Mouse (Mus musculus): ENCODE results near the gene Tox2.

Tox2 gene

DNA sequence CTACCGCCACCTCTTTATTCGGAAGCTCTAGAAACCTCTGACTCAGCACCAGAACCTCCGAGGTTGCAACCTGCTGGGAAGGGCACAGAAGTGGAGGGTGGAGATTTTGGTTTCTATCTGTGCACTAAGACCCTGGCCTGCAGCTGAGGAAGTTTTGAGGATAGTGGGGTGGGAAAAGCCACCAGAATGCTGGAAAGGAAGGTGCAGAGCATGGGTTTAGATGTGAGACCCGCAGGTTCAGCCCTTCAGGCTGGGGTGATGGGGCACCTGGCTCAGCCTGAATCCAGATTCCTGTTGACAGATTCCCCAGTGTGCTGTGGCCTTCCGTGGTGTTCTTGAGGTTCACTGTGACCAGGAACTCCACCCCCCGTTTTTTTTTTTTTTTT is 2.3 kb downstream of the Tox2 start:
- no peak for DNase-seq (ENCODE audit: low spot score in 2 of 2)

DNA sequence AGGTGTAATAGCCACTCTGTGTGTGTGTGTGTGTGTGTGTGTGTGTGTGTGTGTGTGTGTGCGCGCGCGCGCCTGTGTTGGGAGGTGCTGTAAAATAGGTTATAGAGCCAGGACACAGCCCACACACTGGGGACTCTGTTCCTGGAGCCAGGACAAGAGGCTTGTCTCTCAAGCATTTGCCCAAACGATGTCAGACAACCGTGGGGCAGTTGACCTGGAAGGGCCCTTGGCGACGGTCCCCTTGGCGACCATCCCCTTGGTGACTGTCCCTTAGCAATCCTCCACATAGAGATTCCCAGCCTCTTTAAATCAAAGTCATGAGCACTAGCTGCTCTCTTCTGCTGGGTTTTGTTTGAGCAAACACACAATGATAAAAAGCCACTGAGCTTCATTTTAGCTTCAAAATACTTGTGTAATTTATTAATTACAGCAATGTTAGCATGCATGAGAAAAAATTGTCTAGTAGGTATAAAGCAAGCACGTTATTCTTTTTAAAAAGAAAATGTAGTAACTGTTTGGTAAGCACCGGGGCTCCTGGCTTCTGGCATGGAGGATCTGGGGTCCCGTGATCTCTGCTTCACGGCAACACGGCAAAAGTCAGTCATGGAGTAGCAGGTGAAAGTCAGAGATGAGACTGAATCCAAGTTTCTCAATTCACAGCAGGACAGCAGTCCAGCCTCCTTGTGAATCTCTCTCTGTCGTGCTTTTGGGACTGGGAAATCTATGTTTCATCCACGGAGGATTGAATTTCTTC is 3.0 kb downstream of the Tox2 start:
- DNase-seq (ENCODE audit: low spot score in 2 of 2) = no peak

DNA sequence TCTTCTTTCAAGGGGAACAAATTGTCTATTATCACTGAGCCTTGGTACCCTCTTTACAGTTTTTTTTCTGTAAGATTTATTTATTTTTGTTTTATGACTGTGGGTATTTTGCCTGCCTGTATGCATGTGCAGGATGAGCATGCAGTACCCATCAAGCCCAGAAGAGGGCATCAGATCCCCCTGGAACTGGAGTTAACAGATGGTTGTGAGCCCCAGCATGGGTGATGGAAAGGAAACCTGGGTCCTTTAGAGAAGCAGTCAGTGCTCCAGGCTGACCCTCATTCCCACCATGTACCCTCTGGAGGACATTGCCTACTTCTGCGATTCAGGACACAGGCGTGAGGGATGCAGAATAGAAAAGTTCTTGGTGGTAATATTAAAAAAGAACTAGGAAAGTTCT is 4.4 kb downstream of the Tox2 start:
- no peak for DNase-seq (ENCODE audit: low spot score in 2 of 2)

DNA sequence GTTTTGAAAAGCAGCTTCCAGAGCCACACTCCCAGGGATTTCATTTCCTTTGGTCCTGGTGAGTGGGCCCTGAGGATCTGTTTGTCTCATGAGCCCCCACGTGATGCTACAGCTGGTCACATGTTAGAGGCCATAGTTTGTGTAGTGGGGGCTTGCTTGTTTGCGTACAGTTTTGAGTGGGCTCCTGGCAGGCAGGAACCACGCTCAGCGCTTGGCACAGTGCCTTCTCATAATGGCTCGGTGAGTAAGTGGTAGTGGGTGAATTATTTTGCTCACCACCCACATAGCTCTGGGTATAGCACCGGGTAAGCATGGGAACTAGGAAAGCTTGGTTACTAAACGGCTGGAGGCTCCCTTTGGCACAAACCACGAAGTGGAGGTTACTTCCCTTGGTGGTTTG is 6.2 kb downstream of the Tox2 start:
- no peak for DNase-seq (ENCODE audit: low spot score in 2 of 2)

DNA sequence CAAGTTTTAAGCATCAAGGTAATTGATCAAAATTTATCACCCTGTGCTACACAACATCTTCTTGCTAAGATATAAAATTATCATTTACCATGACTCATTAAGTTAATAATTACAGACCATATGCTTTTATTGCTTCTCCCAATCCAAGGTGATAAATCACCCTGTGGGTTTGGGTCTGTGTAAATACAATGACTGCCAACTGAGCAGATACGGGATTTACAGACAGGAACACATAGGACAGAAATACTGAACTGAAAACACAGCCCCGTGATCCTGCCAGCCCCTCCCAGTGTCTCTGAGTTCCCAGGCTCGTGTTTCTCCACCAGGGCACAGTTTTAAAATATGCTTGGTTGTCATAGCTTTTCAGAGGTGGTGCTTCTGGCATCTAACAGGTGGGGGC is 10.2 kb downstream of the Tox2 start:
- no peak for DNase-seq (ENCODE audit: low spot score in 2 of 2)

DNA sequence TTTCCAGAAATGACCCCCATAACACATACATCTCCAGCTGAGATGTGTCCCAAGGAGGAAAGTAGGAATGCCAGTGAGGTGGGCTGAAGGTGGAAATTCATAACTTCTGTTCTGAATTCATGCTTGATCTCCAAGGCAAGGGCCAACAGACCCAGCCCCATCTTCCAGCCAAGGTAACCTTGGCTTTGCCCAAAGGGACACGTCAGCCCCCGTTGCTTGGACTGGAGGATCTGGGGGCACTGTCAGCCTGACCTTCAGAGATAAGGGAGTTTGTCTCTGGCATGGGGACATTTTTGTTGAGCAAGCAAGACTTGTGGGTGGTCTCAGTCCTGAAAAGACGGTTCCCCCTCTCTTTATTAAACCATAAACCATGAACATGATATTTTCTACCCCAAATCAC is 15.2 kb downstream of the Tox2 start:
- DNase-seq (ENCODE audit: low spot score in 2 of 2) = no peak

DNA sequence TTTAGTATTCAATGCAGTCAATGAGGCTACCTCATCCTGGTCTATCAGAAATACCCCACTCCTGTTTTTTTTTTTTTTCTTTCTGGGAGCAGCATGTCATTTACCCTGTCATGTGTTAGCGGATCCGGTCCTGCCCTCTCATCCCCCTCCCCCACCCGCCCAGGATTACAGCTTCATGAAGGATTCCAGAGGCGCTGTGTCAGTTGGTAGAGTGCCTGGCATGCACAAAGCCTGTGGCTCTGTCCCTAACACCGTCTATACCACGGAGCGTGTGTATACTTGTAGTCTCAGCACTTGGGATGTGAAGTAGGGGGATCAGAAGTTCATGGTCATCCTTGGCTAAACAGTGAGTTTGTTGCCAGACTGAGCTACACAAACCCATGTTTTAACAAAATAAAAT is 15.6 kb downstream of the Tox2 start:
- DNase-seq (ENCODE audit: low spot score in 2 of 2) = no peak

DNA sequence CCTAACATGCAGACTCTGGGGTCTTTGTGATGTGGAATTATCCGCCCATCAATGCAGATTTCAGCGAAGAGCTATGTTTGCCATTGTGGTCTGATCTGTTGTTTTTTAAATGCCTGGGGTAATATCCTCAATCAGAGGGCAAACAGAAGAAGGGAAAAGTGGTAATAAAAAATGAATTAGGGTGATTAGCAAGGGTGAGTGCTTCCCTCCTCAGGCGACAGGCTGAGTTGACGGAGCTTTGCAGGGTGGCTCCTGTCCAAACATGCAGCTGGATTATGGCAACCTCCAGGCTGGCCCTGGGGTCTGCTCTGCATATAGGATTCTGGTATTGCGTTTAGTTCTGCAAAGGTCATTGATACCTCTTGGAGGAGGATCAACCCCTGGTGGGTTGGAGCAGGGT is 16.5 kb downstream of the Tox2 start:
- no peak for DNase-seq (ENCODE audit: low spot score in 2 of 2)

DNA sequence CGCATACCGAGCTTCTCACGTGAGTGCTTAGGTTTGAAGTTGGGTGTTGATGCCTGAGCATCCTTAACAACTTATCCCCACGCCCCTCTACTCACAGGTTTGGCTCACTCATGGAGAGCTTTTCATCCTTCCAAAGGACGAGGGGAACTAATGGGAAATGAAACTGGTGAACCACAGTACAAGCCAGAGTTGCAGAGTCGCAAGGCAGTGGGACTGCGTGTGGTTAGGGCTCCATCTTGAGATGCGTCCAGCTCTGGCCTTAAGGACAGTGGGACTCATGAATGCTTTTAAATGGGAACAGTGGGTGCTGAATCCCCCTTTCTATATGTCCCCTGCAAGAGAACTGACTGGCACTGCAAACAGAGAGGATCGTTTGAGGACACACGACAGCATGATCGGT is 17.8 kb downstream of the Tox2 start:
- DNase-seq (ENCODE audit: low spot score in 2 of 2) = no peak

DNA sequence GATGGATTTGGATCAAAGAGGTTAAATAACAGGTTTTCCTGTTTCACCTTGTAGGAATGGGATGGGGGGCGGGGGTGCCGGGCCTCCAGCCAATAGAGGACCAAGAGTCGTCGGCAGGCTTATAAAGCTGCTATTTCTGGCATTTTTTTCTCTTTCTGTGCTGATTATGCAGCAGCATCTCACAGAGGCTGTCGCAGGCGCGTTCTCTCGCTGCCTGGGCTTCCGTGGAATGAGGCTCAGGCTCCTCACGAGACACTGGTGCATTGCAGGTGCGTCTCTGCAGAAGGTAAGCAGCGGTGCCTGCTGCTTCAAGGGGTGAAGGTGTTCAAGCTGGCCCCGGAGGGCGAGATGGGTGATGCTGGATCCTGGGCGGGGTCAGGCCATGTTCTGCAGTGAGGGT is 22.4 kb downstream of the Tox2 start:
- no peak for DNase-seq (ENCODE audit: low spot score in 2 of 2)

DNA sequence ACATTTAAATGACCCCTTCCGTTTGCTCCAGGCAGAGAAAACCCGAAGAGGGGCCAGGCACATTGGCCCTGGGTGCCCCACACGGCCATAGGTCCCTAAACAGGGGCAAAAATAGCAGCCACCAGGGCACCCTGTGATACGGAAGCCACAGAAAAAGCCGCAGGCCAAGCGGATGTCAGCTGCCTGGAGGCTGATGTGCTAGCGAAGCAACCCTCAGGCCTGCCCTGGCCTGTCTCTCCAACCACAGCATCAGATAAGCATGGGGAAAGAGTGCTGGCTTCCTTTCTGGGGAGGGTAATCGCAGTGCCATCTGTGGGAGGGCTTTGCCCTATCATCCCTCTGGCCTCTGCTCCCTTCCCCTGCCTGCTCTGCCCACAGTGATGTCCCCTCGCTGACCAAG is 26.1 kb downstream of the Tox2 start:
- no peak for DNase-seq (ENCODE audit: low spot score in 2 of 2)

DNA sequence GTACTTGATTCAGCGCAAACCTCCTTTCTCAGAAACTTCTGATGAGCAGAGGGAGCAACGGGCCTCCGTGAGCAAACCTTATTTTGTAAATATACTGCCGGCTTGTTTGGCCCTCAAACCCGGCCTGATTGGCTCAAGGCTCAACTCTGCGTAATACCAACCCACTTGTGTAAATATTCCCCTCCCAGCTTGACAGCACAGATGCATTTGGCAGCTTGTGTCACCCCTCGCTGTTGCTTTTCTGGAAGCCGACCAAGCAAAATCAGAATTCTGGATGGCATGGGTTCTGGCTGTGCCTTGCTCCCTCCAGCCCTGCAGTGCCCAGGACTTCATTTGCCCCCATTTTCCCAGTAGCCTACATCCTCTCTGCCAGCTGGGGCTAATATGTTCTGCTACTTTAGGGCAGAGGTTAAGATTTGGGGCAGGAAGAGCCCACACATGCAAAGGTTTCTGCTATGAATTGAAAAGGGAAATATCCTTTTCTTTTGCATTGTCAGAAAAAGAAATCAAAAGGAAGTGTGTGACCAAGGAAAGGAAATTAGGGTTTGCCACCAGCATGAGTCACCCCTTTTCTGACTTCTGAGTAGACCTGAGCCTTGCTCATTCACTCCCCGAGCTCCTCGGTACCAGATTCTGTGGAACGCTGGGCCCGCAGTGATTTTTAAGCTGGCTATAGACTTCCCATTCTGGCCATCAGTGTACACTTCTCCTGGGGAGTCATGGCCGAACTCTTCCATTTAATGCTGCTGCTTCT is 29.0 kb downstream of the Tox2 start:
- DNase-seq (ENCODE audit: low spot score in 2 of 2) = no peak

DNA sequence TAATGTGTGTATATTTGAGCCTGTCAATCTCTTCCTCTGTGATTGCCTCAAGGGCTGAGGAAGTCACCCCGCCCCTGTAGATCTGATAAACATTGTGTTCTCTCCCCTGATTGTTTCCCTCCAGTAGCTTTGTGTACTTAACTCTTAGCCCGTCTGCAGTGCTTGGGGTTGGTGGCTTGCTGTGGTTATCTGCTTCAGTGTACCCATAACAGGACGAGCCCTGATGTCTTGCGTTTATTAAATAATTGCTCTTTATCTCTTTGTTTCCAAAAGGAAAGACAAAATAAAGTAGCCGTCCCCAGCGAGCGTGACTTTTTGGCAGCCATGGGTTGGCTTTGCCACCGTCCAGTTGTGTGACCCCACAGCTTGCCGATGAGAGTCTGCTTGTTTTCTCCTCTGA is 30.7 kb downstream of the Tox2 start:
- DNase-seq (ENCODE audit: low spot score in 2 of 2) = no peak

DNA sequence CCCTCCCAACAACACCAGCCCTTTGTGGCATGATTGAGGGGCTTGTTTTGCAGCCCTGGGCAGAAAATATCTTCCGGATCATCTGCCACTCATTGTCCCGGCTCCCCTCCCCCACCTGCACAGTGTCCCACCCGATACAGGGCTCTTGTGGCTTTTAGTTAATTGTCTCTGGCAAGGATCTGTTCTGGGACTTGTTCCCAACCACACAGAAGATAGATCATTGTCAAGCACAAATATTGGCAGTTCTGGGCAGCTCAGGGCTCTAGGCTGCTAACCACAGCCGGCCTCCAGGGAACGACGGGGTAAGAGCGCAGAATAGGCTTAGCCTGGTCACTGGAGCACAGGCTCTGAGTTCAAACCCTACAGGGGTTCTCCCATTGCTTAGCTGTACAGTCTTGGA is 33.1 kb downstream of the Tox2 start:
- no peak for DNase-seq (ENCODE audit: low spot score in 2 of 2)

DNA sequence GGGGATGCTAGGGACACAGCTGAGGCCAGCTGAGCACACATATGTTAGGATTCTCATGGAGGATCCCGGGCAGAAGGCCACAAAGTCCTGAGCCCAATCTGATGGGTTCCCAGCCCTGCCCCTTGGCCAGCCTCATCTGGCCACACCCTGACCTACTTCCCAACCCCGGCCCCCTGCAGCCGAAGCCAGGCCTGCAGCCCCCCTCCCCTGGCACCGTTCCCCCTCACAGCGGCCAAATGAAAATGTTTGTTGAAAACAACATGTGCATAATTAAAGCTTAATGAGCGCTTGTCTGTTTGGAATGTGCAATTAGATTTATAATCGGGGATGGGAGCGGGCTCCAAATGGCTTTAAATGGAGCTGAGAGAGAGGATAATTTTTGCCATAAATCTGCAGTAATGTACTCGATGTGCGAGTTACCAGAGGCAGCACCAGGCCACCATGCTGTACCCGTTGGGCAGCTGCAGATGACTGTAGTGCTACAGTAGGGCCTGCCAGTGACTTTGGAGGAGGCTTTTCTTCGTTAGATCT is 35.1 kb downstream of the Tox2 start:
- DNase-seq (ENCODE audit: low spot score in 2 of 2) = no peak

DNA sequence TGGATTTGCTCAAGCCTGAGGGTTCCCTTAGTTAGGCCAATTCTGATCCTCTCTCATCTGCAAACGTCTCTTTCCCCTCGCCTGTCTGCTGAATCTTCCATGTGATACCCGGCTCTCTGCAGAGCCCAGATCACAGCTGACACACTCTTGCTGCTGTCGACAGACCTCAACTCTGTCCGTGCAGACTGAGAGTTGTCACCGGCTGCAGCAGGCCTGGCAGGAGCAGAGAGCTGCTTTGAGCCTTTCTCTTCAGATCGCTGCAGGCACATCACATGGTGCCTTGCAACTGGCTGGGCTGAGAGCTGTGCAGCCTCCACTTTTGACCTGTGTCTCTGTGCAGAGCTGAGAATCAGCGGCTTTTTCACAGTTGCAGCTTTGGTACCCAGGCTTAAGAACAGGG is 37.0 kb downstream of the Tox2 start:
- DNase-seq (ENCODE audit: low spot score in 2 of 2) = no peak

DNA sequence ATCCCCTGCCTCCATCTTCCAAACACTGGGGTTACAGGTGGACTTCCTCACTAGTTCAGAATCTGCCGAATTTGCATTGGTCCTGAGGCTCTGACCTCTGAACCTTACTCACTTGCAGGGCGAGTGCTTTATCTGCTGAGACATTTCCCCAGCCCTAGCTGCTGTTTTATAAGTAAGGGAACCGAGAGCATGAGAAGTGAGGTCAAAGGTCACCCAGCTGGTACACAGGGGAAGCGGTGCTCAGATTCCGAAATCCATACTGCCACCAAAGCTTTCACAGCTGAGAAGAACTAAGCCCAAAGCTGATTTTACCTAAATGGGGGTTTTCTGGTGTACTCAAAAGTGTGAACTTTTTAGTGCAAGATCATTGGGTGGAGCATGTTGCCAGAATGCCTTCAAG is 38.9 kb downstream of the Tox2 start:
- no peak for DNase-seq (ENCODE audit: low spot score in 2 of 2)

DNA sequence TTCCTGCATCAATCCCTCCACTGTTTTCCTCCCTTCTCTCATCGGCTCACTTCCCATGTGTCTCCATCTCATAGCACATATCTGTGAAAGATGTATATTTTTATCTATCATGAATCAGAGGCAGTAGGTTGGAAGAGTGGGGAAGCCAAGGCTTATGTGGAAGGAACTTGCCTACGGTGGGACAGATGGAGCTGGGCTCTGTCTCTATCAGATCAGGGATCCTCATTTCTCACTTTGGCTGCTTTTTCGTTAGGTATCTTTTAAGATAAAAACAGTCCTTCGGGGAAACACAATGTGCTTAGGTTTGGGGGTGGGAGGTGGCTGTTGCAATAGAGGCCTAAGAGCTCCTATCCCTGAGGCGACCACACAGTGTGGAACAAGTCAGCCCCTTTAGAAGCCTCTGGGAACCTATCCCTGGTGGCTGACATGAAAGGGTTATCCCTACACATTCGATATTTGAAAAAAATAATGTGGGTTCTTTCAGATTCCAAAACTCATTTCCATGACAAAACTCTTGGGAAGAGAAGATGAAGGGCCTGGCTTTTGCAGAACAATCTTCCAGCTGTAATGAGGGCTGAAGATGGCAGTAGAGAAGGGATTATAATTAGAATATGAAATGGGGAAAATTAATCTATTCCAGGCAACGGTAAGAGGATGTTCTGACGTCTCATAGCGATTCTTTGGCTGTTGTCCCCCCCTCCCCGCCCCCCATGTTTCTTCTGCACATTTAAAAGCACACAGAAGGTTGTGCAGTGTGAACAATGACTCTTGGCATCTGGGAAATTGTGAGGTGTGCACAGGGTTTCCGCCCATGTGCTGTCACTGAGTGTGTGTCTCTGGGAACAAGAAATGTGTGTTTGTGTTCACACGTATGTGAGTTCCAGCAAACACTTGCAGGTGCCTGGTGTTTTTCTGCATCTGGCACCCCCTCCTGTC is 41.3 kb downstream of the Tox2 start:
- no peak for DNase-seq (ENCODE audit: low spot score in 2 of 2)

DNA sequence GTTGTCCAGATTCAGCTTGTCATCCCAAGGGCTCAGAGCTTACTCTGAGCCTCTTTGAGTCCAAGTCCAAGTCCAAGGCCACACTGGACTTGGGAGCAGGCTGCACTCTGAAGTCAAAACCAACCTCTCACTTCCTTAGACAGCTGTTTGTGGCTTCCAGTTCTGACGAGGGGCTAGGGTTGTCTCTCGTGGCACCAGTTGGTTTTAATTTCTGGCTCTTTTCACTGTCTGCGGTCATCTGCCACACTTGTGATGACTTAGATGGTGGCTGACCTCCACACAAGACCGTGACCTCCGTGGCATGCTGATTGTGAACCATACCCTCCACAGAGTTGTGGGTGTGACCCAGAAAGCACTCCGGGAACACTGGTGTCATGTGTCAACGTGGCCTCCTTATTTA is 46.0 kb downstream of the Tox2 start:
- DNase-seq (ENCODE audit: low spot score in 2 of 2) = no peak

DNA sequence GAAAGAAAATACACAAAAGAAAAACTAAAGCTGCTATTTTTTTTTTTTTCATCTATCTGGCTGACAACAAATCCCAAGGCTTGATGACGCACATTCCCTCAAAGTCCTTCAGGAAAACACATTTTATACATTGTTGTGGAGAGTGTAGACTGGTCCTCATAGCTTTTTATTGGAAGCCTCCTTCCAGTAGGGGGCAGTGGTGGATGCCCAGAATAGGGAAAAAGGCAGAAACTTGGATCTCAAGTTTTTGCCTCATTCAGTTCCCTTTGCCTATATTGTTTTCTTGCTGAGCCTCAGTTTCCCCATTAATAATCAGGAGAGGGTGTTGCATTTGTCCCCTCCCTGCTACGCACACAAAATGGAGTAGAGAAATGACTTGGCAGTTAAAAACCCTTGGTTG is 49.7 kb downstream of the Tox2 start:
- no peak for DNase-seq (ENCODE audit: low spot score in 2 of 2)

DNA sequence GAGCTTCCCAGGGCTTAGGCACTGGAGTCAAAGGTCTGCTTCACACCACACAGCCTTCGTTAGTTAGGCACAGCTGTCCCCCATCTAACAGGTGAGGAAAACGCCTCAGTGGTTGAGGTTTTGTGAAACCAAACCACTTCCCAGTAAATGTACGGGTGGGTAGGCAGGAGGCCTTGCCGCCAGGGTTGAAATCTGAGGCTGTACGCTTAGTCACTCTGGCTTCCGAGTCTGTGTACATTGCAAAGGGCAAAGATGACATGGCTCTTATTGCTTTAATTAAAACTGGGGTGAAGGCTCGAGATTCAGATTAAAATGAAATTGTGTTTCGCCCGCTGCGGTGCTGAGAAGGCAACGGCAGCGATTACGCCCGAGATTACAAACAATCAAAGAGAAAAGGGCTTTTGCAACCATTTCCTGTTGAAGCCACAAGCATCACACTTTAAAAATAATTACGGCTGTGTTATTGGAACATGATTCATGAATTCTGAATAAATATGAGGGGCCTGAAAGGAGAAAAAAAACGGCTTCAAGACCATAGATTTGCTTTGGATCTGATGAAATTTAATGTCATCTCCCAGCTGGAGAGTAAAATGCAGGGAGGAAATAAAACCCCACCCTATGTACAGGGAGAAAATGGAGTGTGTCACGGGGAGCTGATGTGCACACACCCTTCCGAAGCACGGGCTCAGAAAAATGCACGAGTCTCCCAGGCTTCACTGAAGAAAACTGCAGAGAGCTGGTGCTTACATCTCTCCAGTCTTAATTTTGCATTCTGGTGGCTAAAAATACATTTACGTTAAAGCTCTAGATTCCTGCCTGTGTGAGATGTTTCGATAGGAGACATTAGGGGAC is 50.5 kb downstream of the Tox2 start:
- DNase-seq (ENCODE audit: low spot score in 2 of 2) = no peak

All from frontal cortex, postnatal 25 days (tissue).